Comparison of ENCODE assay signal across 10 mouse cellular contexts in genomic region chr16:85799971-85800370, GRCm38 (mm10). TPM values are rescaled to one million over a fixed set of nuclear protein-coding genes. Genes with fewer than 3 reads are reported as not detected.
DNase-seq lines count a peak whose midpoint lies in the region; ATAC-seq and TF ChIP-seq lines count a peak whose summit lies in the region.
"Had no signal": no experiment of that assay in that cellular context is flagged by ENCODE, and none has a peak within 500 bp of the region (broad histone marks: within the 10 kb centered on the region; RNA-seq: fewer than 3 reads in every experiment).

No protein-coding gene starts in this region.

- 18% methylated on average over 9 of the region's 9 CpGs for WGBS in kidney, adult 2 months
- 64% methylated on average over 9 of the region's 9 CpGs for WGBS in embryonic facial prominence, embryonic 15.5 days
- 52% methylated on average over 9 of the region's 9 CpGs for WGBS in intestine, postnatal 0 days

- H3K79me2 ChIP-seq in myocyte (ENCODE audit: control insufficient read depth, insufficient read depth), result peaks cover 11% of the 10 kb centered on the region

- no peak for TF ChIP-seq CTCF in kidney, adult 2 months (conservative IDR thresholded peaks at IDR 0.05; ENCODE audit: insufficient read depth, insufficient read length, low read depth, low read length)
- no peak for TF ChIP-seq CTCF in intestine, postnatal 0 days (IDR thresholded peaks at IDR 0.05; ENCODE audit: low read depth)

- peak overlapping the region; percentile 94 for H3K4me2 ChIP-seq in embryonic facial prominence, embryonic 15.5 days (replicated peaks)
- H3K4me2 ChIP-seq in intestine, postnatal 0 days (replicated peaks; ENCODE audit: low read depth), result peak overlapping the region; percentile 90
- H3K4me2 ChIP-seq in myocyte (ENCODE audit: low read depth), result peak overlapping the region; percentile 92

- no peak for ATAC-seq in embryonic facial prominence, embryonic 15.5 days (ENCODE audit: insufficient number of reproducible peaks, low FRiP score, low TSS enrichment, low read depth)
- ATAC-seq in intestine, postnatal 0 days, result no peak
- ATAC-seq in activated CD4-positive, CD25-positive, alpha-beta regulatory T cell, adult 4 months, result no peak

- no peaks in the 10 kb centered on the region for H3K27me3 ChIP-seq in kidney, adult 2 months (replicated peaks; ENCODE audit: control insufficient read depth, insufficient read depth, low read length)
- no peaks in the 10 kb centered on the region for H3K27me3 ChIP-seq in embryonic facial prominence, embryonic 15.5 days
- H3K27me3 ChIP-seq in intestine, postnatal 0 days (replicated peaks; ENCODE audit: control insufficient read depth, insufficient read depth, low read length), result peaks cover 10% of the 10 kb centered on the region; the same call in 1 of the 2 replicates
- H3K27me3 ChIP-seq in myocyte (ENCODE audit: control insufficient read depth, insufficient read depth, insufficient read length), result no peaks in the 10 kb centered on the region

- peaks cover 22% of the 10 kb centered on the region; the same call in 1 of the 2 replicates for H3K4me1 ChIP-seq in kidney, adult 2 months (ENCODE audit: control insufficient read depth, insufficient read depth, low read length)
- peaks cover 20% of the 10 kb centered on the region for H3K4me1 ChIP-seq in embryonic facial prominence, embryonic 15.5 days
- H3K4me1 ChIP-seq in intestine, postnatal 0 days (replicated peaks; ENCODE audit: control insufficient read depth, insufficient read depth, low read length), result no peaks in the 10 kb centered on the region; the same call in 1 of the 2 replicates

- TF ChIP-seq POLR2A in kidney, adult 2 months (IDR thresholded peaks at IDR 0.05; ENCODE audit: low read depth, low read length), result no peak
- no peak for TF ChIP-seq POLR2A in myocyte (IDR thresholded peaks at IDR 0.05; ENCODE audit: insufficient read length, low read depth)

- H3K27ac ChIP-seq in kidney, adult 2 months (ENCODE audit: insufficient read depth, low read depth, low read length), result no peak overlapping the region
- no peak overlapping the region for H3K27ac ChIP-seq in embryonic facial prominence, embryonic 15.5 days (replicated peaks)
- no peak overlapping the region for H3K27ac ChIP-seq in intestine, postnatal 0 days (ENCODE audit: low read depth, low read length)
- H3K27ac ChIP-seq: macrophage had no signal

- no peak overlapping the region for H3ac ChIP-seq in myocyte (ENCODE audit: control insufficient read depth, insufficient read length)

- peak overlapping the region; percentile 46 for H3K4me3 ChIP-seq in kidney, adult 2 months (ENCODE audit: insufficient read depth, low read depth, low read length)
- H3K4me3 ChIP-seq in embryonic facial prominence, embryonic 15.5 days (replicated peaks), result peak overlapping the region; percentile 68
- H3K4me3 ChIP-seq in intestine, postnatal 0 days (ENCODE audit: low read depth, low read length), result peak overlapping the region; percentile 62
- peak overlapping the region; percentile 90 for H3K4me3 ChIP-seq in myocyte

- H3K9ac ChIP-seq in embryonic facial prominence, embryonic 15.5 days, result no peak overlapping the region
- no peak overlapping the region for H3K9ac ChIP-seq in intestine, postnatal 0 days (ENCODE audit: low read depth, low read length)

- DNase-seq in kidney, adult 2 months, result no peak
- no peak for DNase-seq in kidney, postnatal 14 days
- no peak for DNase-seq in ovary, postnatal 14 days (ENCODE audit: low spot score)
- no peak for DNase-seq in layer of hippocampus, adult 8-10 months (ENCODE audit: low spot score in 2 of 2)

- H3K9me3 ChIP-seq in embryonic facial prominence, embryonic 15.5 days (replicated peaks), result no peaks in the 10 kb centered on the region
- H3K9me3 ChIP-seq in intestine, postnatal 0 days (ENCODE audit: control insufficient read depth), result no peaks in the 10 kb centered on the region

- H3K36me3 ChIP-seq in kidney, adult 2 months (ENCODE audit: control insufficient read depth, insufficient read depth, low read length), result peaks cover 9% of the 10 kb centered on the region; the same call in 1 of the 2 replicates
- peaks cover 44% of the 10 kb centered on the region for H3K36me3 ChIP-seq in embryonic facial prominence, embryonic 15.5 days
- H3K36me3 ChIP-seq in intestine, postnatal 0 days (ENCODE audit: control insufficient read depth, insufficient read depth), result peaks cover 34% of the 10 kb centered on the region
- peaks cover 46% of the 10 kb centered on the region for H3K36me3 ChIP-seq in myocyte (ENCODE audit: control insufficient read depth, insufficient read depth)
- H3K36me3 ChIP-seq: G1E had no signal

TF ChIP-seq in myocyte, 11 proteins besides CTCF, POLR2A, EP300 and RAD21:
- TF ChIP-seq CEBPB (IDR thresholded peaks at IDR 0.05; ENCODE audit: insufficient read depth, poor library complexity, severe bottlenecking), result no peak

RNA-seq across cellular contexts. Expression of gene Adamts1, which starts 2.9 kb away (rescaled TPM):
- 29.3 and 37.6 TPM in 2 replicates for polyA plus RNA-seq in kidney, adult 2 months (2012; rRNA removed)
- polyA plus RNA-seq in embryonic facial prominence, embryonic 15.5 days (2015; fragmentation: Nextera tagmentation; extraction: Ambion mirVana), result 38.6 and 45.5 TPM in 2 replicates
- 8.2 and 10.0 TPM in 2 replicates for polyA plus RNA-seq in intestine, postnatal 0 days (2015; fragmentation: Nextera tagmentation; extraction: Ambion mirVana)
- polyA plus RNA-seq in myocyte (2012; fragmentation: generic; extraction: Trizol), result 14.9 TPM
- total RNA-seq in layer of hippocampus, adult 8-10 months (2022), result 10 to 100 TPM; 20.4 to 30.5 (median 25.1) TPM
- polyA plus RNA-seq in activated CD4-positive, CD25-positive, alpha-beta regulatory T cell, adult 4 months (2017; shearing (Covaris generic)), result not detected
- polyA plus RNA-seq: G1E had no signal
